Mouse (Mus musculus) gastrocnemius, postnatal 25 days (tissue): ENCODE measurements at regions not wholly inside any gene's neighbourhood (a gene's known extent, or its start where the extent isn't known, plus 50 kb on each side); places are given as distances from the start of the nearest gene placed in this dataset.
A peak's percentile ranks its signal among the peaks of the same experiment; 100 is the strongest.
"Not testable (repeated sequence)": the region's sequence is repeated elsewhere in the genome, so short reads cannot be mapped to it uniquely, and the experiment has no call there.

ENCODE experiments used
- DNase-seq: peaks from one replicate; pipeline ENCODE4 v3.0.0; 2022

- no peak for DNase-seq
These were observed 87.0 kb downstream of the Fam43a start for GRCm38 (mm10) chr16:30686536-30686935.

DNA sequence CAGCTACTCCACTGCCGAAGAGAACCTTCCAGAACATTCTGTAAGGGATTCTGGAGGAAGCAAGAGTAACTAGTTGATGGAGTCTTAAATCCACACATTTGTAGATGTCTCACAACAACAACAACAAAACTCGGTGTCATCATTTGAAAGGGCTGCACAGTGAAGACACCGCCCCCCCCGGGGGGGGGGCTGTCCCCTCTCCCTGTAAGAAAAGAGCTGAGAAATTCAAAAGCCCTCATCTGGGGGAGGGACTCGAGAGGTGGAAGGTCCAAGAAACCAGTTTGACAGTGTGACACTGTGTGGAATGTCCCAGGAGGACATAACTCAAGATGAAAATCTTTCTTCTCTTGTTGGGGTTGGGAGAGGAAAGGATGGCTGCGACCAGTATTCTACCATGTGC lies 87.7 kb downstream of the Fam43a start:
- DNase-seq = no peak

- DNase-seq = no peak
These were observed 88.2 kb downstream of the Fam43a start for GRCm38 (mm10) chr16:30687682-30688081.

- no peak for DNase-seq
These were observed 91.0 kb downstream of the Fam43a start for GRCm38 (mm10) chr16:30690531-30690930.

- no peak for DNase-seq
These were observed 92.4 kb downstream of the Fam43a start for GRCm38 (mm10) chr16:30691964-30692363.

GRCm38 (mm10) chr16:30692541-30693141 lies 93.1 kb downstream of the Fam43a start:
- peak; percentile 46 for DNase-seq

DNA sequence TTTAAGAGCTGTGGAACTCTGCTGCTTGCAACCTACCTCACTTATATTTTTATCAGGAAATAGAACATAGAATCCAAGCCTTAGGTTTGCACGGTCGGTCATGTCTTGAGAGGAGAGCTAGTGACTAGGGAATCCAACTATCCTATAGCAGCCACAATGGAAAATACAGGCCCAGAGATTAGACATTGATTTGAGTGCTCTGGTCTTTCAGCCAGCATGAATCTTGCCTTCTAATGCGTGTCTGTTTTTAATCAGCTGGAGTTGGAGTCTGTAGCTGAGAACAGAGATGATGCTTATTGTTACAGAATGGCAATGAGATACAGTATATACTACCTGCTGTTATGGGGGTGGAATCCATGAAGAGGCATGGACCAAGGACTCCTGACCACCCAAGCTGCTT lies 93.7 kb downstream of the Fam43a start:
- DNase-seq = no peak

DNA sequence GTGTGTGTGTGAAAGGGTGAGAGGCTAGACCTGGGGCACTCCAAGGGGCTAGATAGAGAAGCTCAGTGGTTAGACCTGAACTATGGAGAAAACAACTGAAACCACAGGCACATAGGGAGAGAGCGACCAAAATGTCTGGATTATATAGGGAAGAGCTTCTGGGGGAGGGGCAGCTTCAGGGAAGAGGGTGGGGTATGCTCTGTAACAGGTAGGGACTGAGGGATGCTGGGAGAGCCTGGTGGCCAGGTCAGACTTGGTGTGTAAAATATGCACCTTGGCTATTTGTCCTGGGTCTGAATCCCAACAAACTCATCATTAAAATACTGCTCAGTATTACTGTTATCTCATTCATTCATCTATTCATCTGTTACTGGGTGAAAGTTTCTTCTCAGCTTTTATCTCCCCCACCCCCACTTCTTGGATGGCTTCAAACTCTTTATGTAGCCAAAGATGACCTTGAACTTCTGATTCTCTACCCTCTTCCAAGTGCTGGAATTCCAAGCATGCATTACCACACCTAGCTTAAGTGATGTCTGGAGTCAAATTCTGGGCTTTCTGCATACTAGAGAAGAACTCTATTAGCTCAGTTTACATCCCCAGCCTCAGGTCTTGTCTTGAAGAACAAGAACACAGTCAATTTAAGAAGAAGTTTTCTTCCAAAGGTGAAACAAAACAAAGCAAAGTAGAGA lies 94.5 kb downstream of the Fam43a start:
- no peak for DNase-seq

- no peak for DNase-seq
These were observed 96.2 kb downstream of the Fam43a start for GRCm38 (mm10) chr16:30695691-30696090.

- no peak for DNase-seq
These were observed 97.7 kb downstream of the Fam43a start for GRCm38 (mm10) chr16:30697209-30697608.

GRCm38 (mm10) chr16:30697806-30698205 lies 98.3 kb downstream of the Fam43a start:
- DNase-seq = no peak

- no peak for DNase-seq
These were observed 104.3 kb downstream of the Fam43a start for GRCm38 (mm10) chr16:30703831-30704230.

DNA sequence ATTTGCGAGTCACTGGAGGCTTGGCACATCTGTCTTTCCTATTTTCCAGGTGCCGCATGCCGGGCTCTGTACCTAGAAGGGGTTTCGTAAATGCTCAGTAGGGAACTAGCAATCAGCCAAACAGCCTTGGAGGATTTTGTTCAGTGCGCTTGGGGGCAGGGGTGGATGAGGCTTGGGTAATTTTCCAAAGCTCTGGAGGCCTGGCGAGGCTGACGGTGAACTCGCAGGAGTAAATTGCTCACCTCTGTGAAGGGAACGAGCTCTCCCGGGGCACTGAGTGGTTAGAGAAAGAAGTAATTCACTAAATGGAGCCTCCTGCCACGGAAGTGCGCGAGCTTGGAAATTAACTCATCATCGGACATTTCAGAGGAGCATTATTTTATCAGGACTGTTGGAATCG lies 110.0 kb downstream of the Fam43a start:
- no peak for DNase-seq

GRCm38 (mm10) chr16:30709975-30710374 lies 110.5 kb downstream of the Fam43a start:
- DNase-seq = no peak

DNA sequence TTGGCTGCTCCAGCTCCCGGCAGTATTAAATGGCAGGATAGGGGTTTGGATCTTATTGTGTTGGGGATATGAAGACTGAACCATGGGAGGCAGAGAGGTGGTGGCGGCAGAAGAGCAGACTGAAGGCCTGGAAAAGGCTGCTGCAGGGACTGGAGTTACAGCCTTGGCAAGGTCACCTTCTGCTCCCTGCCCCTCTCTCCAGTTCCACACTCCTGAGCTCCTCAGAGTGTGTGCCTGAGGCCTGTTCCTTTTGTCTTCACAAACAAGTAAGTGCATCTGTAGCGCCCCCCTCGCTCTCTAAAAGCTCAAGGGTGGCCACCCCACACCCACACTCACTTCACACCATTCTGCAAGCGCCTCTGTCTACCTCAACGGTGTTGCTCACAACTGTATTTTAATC lies 113.0 kb downstream of the Fam43a start:
- DNase-seq = no peak

- DNase-seq = not testable (repeated sequence)
These were observed 118.1 kb downstream of the Fam43a start for GRCm38 (mm10) chr16:30717577-30717976.

GRCm38 (mm10) chr16:30720791-30721190 lies 121.3 kb downstream of the Fam43a start:
- no peak for DNase-seq

DNA sequence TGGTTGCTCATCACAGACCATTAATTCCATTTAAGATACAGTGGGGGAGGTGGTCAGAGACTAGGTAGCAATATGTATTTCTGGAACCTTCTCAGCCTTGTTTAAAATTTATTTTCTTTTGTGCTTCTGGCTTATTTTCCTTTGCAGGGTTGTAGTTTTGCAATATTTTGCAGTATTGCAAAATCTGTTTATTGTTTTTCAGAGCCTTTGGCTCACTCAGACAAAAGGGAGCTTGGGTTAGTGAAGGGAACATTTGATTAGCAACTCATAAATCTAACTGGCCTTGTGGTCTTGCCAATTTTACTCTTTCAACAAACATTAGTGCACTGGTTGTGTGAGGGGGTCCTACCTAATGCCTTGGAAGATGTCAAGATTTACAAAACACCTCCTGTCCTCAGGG lies 121.7 kb downstream of the Fam43a start:
- no peak for DNase-seq

- peak; percentile 44 for DNase-seq
These were observed 122.8 kb downstream of the Fam43a start for GRCm38 (mm10) chr16:30722372-30722771.

- DNase-seq = no peak
These were observed 125.1 kb downstream of the Fam43a start for GRCm38 (mm10) chr16:30724591-30724990.

DNA sequence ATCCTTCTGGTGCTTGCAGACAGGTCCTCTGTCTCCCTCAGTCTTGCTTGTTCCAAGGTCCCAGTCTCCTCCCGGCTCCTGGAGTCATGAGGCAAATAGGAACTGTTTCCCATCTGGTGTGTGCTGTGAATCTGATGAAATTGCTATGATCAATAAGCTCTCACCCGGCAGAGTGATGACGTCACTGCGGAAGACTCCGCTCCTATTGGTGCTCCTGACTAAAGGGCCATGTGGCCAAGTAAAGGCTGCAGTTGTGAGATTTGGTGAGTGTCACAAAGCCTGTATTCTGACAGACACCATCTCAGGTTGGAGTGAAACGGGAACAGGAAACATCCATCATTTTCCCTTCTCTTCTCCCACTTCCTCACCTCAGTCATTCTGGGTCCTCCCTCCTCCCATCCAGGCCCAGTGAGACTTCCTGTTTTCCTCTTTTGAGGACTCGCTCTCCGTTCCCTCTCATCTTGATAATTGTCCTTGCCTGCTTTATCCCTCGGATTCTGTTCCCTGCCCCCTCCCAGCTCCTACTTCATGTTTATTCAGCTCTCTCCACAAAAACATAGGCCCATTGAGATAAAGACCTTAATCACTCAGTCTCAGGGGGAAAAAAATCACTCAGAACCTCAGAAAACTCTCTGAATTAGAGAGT lies 133.4 kb downstream of the Fam43a start:
- no peak for DNase-seq

DNA sequence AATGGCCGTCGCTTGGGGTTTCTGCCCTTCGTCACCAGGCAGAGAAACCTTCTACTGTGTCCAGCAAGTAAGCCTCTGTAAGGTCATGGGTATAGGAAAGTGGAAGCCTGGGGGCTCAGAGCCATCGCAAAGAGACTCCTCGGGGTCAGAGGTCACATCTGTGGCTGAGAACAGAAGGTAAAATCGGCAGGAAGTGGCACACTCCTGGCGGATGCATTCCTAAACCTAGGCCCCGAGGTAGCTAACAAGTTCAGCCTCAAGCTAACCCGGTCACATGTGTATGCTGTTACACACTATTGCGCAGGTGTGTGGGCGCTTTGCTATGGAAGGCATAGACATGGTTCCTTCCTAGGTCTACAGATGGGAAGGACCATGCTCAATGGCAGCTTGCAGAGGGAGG lies 134.0 kb downstream of the Fam43a start:
- no peak for DNase-seq

- no peak for DNase-seq
These were observed 135.8 kb downstream of the Fam43a start for GRCm38 (mm10) chr16:30735360-30735759.

GRCm38 (mm10) chr16:30735969-30736368 lies 136.4 kb downstream of the Fam43a start:
- DNase-seq = no peak
